Mouse (Mus musculus) bone marrow macrophage, adult 2 months (primary cell): ENCODE results near the gene Hcrt. TPM values are rescaled to one million over a fixed set of nuclear protein-coding genes. Genes with fewer than 3 reads are reported as not detected.

Source experiments
- H3K27ac ChIP-seq: 2 replicates; pipeline ENCODE4 v1.5.1; 2012; ENCODE audit warnings: low read depth, low read length; ENCODE audit not compliant: insufficient read depth
- H3K4me1 ChIP-seq: 2 replicates; pipeline ENCODE4 v1.6.1; 2012; ENCODE audit warnings: low read length; ENCODE audit not compliant: control insufficient read depth, insufficient read depth
- H3K4me3 ChIP-seq: 2 replicates; pipeline ENCODE4 v1.5.1; 2012; ENCODE audit warnings: mild to moderate bottlenecking, low read length, moderate library complexity; ENCODE audit not compliant: insufficient read depth
- CTCF ChIP-seq: IDR thresholded peaks from 2 replicates; pipeline ENCODE4 v1.5.1; 2012; ENCODE audit warnings: low read depth, mild to moderate bottlenecking, low read length, moderate library complexity
- POLR2A ChIP-seq: IDR thresholded peaks from 2 replicates; pipeline ENCODE4 v1.6.1; 2012; ENCODE audit warnings: mild to moderate bottlenecking, low read depth, low read length, borderline replicate concordance
- polyA plus RNA-seq: library from polyadenylated mRNA; stranded (reverse); fragments of >200 nt; gene quantifications from 2 replicates; pipeline ENCODE4 v1.2.4, GENCODE M21; 2012; ENCODE audit not compliant: missing spikeins, insufficient read depth, insufficient read length

Gene Hcrt
- polyA plus RNA-seq, 1 experiment, result not detected

DNA sequence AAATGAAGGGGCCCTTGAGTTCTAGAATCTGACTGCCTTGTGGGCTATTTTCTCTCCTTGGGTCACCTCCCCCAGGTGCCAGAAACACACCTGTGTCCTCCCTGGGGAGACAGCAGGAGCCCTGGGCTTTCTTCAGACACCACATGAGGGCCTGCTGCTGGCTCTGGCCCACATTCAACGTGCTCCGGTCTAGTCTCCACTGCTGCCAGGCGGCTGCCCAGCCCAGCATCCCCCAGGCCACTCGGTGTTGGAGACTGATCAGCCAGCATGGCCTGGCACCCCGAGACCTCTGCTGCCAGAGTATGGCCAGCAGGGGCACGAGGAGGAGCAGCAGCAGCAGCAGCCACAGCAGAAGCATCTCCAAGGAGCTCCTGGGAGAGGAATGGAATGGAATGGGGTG is 7.2 kb upstream of the Hcrt start:
- Histone ChIP-seq H3K27ac (no peak overlapping the region), H3K4me1 (peaks cover 6% of the 10 kb centered on the region), H3K4me3 (peak overlapping the region; percentile 72)
- TF ChIP-seq POLR2A (no peak), CTCF (no peak)

DNA sequence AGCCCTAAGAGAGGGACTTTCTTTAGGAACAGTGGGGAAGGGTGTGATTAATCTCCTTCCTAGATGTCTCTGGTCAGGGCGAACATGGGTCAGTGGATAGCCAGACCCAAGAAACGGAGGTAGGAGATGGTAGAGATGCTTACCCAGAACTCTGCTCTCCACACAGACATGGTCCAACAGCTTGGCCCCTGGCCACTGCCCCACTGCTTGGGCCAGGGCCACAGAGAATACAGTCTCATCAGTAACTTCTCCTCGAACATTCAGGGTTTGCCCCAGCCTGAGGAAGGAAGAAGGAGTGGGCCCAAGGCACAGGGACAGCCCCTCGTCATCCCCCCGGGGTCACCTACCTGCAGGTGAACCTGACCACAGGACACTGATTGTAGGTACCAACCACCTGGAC is 5.1 kb upstream of the Hcrt start:
- TF ChIP-seq CTCF (no peak), POLR2A (no peak)
- Histone ChIP-seq H3K27ac (no peak overlapping the region), H3K4me1 (peaks cover 5% of the 10 kb centered on the region; the same call in 1 of the 2 replicates), H3K4me3 (no peak overlapping the region)

DNA sequence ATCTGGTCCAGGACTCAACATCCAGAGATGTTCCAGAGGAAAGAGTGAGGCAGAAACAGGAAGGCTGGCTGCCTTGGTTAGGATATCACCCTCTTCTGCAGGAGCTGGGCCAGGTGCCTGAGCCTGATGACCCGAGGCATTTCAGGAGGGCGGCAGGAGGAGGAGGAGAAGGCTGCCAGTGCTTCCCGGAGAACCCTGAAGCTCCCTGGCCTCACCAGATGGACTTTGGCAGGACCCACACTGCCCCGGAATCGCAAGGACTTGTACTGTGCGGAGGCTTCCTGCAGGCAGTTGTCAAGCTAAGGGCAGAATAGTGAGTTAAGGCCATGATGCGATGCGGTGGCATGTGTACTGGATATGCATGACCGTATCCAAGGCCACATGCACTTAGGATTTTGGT is 4.0 kb upstream of the Hcrt start:
- Histone ChIP-seq H3K27ac (no peak overlapping the region), H3K4me3 (no peak overlapping the region), H3K4me1 (peaks cover 5% of the 10 kb centered on the region; the same call in 1 of the 2 replicates)
- TF ChIP-seq CTCF, result no peak
- TF ChIP-seq POLR2A, result no peak

DNA sequence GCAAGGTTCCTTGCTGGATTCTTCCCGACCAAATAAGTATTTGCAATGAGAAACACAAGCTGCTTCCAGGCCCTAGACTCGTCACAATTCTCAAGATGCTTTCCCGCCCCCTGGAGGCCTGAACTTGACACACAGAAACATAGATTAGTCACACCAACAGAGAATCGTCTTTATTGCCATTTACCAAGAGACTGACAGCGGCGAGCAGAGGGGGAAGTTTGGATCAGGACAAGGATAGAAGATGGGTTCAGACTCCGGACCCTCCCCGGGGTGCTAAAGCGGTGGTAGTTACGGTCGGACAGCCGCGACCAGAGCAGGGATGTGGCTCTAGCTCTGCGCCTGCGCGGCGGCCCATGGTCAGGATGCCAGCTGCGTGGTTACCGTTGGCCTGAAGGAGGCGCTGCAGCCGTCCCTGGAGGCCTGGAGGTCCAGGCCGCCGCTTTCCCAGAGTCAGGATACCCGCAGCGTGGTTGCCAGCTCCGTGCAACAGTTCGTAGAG is 1.1 kb downstream of the Hcrt start:
- Histone ChIP-seq H3K4me3 (peak overlapping the region; percentile 56), H3K4me1 (peaks cover 9% of the 10 kb centered on the region), H3K27ac (no peak overlapping the region)
- TF ChIP-seq POLR2A, result no peak
- TF ChIP-seq CTCF, result peak; percentile 38; the same call in 1 of the 2 replicates

DNA sequence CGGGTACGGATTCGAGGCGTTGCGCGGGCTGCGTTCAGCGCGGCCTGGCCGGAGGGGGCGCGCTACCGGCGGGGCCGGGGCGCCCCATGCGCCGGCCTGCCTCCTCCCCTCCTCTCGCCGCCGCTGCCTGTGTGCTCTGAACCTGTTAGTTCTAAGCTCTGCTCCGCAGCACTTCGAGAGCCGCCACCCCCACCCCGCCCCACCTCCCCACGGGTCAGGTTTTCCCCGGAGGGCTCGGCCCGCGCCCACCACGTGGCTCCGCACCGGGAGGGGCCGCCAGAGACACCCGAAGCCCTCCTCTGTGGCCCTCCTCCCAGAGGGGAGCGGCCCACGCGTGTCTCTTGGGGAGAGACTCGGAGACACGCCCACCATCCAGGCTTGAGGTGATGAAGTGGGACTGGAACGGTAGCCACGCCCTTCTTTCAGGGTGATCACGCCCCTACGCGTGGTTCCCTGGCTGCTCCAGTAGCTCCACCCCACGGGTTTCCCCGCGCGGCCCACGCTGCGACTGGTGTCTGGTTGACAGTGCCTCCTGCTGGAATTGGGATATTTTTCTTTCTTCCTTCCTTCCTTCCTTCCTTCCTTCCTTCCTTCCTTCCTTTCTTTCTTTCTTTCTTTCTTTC is 3.0 kb downstream of the Hcrt start, which contains the start of gene Kcnh4:
Gene Kcnh4, minus strand, starts transcription at position 332 of the 623 bp plus-strand sequence.
- Histone ChIP-seq H3K4me1 (peaks cover 9% of the 10 kb centered on the region), H3K27ac (no peak within 1 kb of the TSS), H3K4me3 (peak within 1 kb of the TSS; percentile 48)
- TF ChIP-seq CTCF (no peak), POLR2A (no peak)

DNA sequence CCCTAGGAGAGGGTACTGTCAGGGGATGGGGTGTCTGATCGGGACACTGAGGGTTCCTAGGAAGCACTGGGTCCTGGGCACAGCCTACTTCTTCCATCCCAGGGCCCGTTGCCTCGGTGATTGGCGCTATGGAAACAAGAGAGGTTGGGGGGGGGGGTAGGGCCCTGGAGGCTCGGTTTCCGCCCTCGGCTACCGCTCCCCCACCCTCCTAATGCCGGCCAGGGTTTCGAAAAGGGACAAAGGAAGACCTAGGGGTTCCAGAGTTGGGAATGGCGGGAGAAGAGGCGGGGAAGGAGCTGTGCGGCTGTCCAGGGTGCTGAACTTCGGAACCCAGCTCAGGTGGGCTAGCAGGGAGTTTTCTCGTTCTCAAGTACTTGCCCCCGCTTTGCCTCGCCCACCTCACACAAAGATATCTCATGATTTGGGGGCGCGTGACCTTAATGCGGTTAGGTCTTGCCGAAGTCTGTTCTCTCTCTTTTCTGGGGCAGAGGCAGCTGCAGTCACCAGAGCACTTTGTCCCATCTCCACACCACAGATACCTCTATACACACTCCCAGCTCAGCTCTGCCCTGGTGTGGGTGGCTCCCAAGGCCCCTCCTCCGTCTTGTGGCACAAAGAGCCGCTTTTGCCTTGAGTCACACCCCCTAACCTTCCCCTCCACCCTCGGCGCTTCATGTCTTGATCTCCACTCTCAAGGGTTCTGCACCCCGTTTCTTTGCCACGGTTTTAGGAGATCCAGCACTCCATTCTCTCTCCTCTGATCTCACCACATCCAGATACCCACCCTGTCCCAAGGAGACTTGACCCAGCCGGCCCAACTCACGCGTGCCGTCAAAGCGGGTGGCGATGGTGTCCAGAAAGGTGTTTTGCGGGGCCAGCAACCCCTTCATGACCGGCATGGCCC is 3.8 kb downstream of the Hcrt start:
- TF ChIP-seq CTCF, result no peak
- TF ChIP-seq POLR2A, result no peak
- Histone ChIP-seq H3K4me1 (peaks cover 9% of the 10 kb centered on the region), H3K27ac (no peak overlapping the region), H3K4me3 (peak overlapping the region; percentile 48)

DNA sequence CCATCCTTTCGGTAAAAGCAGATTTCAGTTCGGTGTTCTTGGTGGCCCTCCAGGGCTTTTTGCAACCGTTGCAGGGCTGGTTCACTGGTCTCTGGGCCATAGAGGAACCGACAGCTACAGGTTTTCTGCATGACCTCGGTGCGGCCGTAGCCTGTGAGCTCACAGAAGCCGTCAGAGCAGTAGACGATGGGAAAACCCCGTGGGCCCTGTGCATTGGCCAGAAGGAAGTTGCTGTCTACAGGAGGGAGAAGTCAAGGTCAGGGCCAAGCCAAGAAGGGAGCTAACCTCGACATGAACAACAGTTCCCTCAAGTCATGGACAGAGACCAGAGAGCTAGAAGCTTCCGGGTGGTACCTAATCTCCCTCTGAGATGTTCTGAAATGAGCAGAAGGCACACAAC is 5.2 kb downstream of the Hcrt start:
- TF ChIP-seq POLR2A (no peak), CTCF (no peak)
- no peak overlapping the region for H3K4me3 ChIP-seq
- peaks cover 9% of the 10 kb centered on the region for H3K4me1 ChIP-seq
- no peak overlapping the region for H3K27ac ChIP-seq

DNA sequence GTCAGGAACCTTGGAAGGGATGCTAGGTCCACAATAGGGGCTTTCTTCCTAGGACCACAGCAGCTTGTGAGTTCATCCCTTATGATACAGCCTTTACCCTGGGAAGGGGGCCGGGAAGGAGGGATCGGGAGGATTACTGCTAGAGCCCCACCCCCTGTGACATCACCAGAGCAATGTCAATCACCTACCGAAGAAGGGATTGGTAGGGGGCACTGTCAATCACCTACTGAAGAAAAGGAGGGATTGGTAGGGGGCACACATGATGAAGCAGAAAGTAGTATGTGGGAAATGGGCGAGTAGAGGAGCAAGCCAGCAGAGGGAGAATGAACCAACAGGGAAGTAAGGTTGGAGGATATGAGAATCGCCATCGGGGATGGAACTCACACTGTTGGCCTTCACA is 6.3 kb downstream of the Hcrt start:
- no peak overlapping the region for H3K27ac ChIP-seq
- no peak for TF ChIP-seq CTCF
- no peak for TF ChIP-seq POLR2A
- no peak overlapping the region for H3K4me3 ChIP-seq
- H3K4me1 ChIP-seq, result peaks cover 9% of the 10 kb centered on the region

DNA sequence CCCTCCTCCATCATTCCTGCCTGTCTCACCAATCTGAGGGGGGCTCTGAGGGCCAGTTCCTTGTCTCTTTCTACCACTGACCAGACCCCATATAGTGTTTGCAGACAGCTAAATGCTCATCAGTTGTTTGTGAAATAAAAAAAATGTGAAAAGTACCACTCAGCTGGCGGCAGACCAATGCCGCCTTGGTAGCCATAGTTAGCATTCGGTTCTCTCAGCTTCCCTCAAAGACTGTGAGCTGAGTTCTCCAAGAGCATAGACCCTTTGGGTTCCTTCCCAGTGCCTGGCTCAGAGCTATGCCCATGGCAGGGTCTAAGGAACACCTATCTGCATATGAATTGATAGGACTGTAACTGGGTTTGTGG is 8.1 kb downstream of the Hcrt start:
- H3K4me3 ChIP-seq, result no peak overlapping the region
- H3K4me1 ChIP-seq, result peaks cover 7% of the 10 kb centered on the region; the same call in 1 of the 2 replicates
- TF ChIP-seq POLR2A (no peak), CTCF (no peak)
- H3K27ac ChIP-seq, result no peak overlapping the region
